Mouse (Mus musculus): ENCODE measurements at regions not wholly inside any gene's neighbourhood (a gene's known extent, or its start where the extent isn't known, plus 50 kb on each side); places are given as distances from the start of the nearest gene placed in this dataset.

DNA sequence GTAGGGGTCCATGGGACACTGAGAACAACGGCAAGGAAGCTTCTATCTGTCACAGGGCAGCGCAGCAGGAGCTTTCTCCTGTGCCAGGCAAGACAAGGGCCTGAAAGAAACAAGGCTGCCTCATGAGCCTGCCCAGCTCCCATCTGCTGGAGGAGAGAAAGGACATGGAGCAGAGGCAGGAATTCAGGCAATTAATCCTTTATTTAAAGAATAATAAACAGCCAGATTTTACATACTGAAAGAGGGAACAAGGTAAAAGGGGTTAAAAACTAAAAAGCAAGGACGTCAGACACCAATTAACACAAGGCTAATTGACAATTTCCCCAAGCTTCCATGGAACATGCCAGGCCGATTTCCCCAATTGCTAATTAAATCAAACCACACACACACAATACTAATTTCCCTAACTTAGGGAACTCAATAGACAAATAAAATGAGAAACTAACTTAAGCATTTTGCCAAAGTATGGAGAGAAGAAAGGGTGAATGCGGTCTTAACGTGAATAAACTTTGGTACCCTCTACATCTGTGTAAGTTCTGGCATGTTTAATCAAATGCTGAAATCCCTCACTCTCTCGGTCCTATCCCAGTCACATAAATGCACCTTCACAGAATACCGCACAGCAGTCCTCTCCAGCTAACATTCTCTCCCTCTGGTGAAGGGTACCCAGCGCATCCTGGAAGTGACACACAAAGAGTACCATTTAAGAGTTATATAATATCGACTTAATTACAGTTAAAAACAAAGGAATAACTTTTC lies 252.7 kb downstream of the Bcl11a start:
- no peaks in the 10 kb centered on the region for H3K4me1 ChIP-seq (replicated peaks)
- 80% methylated on average over 10 of the region's 10 CpGs for WGBS
- H3K27me3 ChIP-seq (replicated peaks) = no peaks in the 10 kb centered on the region
- no peak overlapping the region for H3K27ac ChIP-seq
- no peak overlapping the region for H3K4me3 ChIP-seq (replicated peaks)
- no peak for ATAC-seq
- no peaks in the 10 kb centered on the region for H3K36me3 ChIP-seq
- H3K9ac ChIP-seq = no peak overlapping the region
- no peaks in the 10 kb centered on the region for H3K9me3 ChIP-seq
- no peak overlapping the region for H3K4me2 ChIP-seq (replicated peaks)

DNA sequence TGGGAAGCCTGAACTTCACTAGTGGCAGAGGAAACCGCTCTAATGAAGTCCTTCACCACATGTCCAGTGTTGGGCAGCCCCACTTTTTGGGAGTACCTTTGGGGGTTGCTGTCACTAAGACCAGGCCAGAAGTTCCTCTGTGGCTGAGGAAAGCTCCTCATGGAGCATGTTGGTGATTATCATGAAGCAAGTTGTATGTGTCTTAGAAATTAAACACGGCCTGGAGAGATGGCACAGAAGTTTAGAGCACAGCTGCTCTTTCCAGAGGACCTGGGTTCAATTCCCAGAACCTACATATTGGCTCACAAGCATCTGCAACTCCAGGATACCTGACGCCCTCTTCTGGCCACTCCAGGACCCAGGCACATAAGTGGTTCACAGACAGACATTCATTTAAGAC lies 254.4 kb downstream of the Bcl11a start:
- no peak overlapping the region for H3K4me3 ChIP-seq (replicated peaks)
- no peak overlapping the region for H3K27ac ChIP-seq
- no peaks in the 10 kb centered on the region for H3K27me3 ChIP-seq (replicated peaks)
- H3K4me1 ChIP-seq (replicated peaks) = no peaks in the 10 kb centered on the region
- ATAC-seq = no peak
- H3K9me3 ChIP-seq = no peaks in the 10 kb centered on the region
- WGBS = 86% methylated on average over 3 of the region's 3 CpGs
- H3K4me2 ChIP-seq (replicated peaks) = no peak overlapping the region
- H3K36me3 ChIP-seq = no peaks in the 10 kb centered on the region
- no peak overlapping the region for H3K9ac ChIP-seq

DNA sequence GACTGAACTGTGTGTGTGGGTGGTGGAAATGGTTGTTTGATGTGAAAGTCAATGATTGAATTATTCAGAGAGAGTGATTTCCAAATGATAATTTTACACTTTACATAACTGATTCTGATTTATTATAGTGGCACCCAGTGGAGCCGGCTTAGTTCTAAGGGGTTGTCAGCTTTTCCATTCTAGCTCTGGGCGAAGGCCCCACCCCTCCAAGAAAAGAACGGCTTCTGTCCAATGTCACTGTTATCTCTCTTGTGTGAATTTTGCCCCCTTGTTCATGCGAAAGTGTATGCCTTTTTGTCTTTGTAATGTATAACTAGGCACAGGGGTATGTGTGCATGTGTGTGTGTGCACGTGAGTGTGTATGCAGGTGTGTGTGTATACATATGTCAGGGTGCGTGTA lies 255.3 kb downstream of the Bcl11a start:
- Histone ChIP-seq H3K4me1 (replicated peaks) (no peaks in the 10 kb centered on the region), H3K27ac (no peak overlapping the region), H3K4me2 (replicated peaks) (no peak overlapping the region), H3K36me3 (no peaks in the 10 kb centered on the region), H3K27me3 (replicated peaks) (no peaks in the 10 kb centered on the region), H3K9me3 (no peaks in the 10 kb centered on the region), H3K4me3 (replicated peaks) (no peak overlapping the region), H3K9ac (no peak overlapping the region)
- no peak for ATAC-seq
- 72% methylated on average over 6 of the region's 6 CpGs for WGBS

DNA sequence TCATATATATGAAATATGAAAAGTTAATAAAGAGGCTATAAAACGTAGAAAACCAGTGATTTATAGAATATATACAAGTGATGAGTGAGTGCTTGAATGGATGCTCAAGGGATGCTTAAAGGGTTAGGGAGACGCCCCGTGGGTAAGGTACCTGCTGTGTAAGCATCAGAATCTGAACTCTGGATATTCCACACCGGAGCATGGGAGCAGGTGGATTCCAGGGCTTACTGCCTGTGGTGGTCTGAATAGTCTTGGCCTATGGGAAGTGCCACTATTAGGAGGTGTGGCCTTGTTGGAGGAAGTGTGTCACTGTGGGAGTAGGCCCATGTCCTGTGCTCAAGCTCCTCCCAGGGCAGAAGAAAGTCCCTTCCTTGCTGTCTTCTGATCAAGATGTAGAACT lies 257.4 kb downstream of the Bcl11a start:
- 89% methylated on average over 4 of the region's 4 CpGs for WGBS

DNA sequence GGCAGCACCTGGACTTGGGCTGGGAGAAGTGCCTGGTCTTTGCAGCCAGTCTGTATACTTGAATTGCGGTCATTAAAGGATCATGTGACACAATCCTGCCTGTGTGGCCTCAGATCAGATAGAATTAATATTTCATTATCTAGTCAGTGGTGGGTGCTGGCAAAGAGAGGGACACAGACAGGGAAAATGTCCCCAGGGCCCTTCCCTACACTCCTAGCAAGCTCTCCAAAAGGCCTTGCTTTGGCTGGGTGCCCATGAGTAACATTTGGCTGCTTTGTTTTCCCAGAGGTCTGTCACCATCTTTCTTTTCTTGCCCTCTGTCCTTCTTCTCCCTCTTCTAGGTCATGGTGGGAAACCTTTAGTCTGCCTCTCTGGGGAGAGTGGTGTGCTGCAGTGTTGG lies 260.3 kb downstream of the Bcl11a start:
- ATAC-seq = no peak
- no peak overlapping the region for H3K27ac ChIP-seq

More for the DNA sequence above, 257.4 kb downstream of the Bcl11a start:
- ATAC-seq = no peak
- Histone ChIP-seq H3K4me2 (replicated peaks) (no peak overlapping the region), H3K4me3 (replicated peaks) (no peak overlapping the region), H3K27me3 (replicated peaks) (no peaks in the 10 kb centered on the region), H3K9ac (no peak overlapping the region), H3K36me3 (no peaks in the 10 kb centered on the region), H3K9me3 (no peaks in the 10 kb centered on the region), H3K4me1 (replicated peaks) (no peaks in the 10 kb centered on the region), H3K27ac (no peak overlapping the region)

DNA sequence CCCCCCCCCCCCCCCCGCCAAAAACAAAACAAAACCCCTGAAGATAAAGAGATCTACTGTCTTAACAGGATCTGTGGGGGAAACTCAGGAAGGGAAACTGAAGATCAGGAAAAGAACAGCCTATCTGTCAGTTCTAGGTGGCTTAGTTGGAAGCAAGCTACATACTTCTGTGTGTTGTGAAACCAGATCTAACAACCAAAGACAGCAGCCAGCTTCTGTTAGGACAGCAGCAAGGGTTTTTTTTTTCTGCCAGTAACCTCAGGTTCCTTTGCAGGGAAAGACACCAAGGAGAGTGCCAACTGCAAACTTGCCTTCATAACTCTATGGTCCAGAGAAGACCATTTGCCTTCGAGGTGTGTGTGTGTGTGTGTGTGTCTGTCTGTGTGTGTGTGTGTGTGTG lies 261.2 kb downstream of the Bcl11a start:
- no peak overlapping the region for H3K4me2 ChIP-seq (replicated peaks)
- no peak overlapping the region for H3K27ac ChIP-seq
- H3K4me1 ChIP-seq (replicated peaks) = no peaks in the 10 kb centered on the region
- ATAC-seq = no peak
- H3K36me3 ChIP-seq = no peaks in the 10 kb centered on the region
- 72% methylated on average over 1 of the region's 2 CpGs for WGBS
- no peak overlapping the region for H3K4me3 ChIP-seq (replicated peaks)
- no peaks in the 10 kb centered on the region for H3K9me3 ChIP-seq
- H3K9ac ChIP-seq = no peak overlapping the region
- no peaks in the 10 kb centered on the region for H3K27me3 ChIP-seq (replicated peaks)

More for the DNA sequence above, 260.3 kb downstream of the Bcl11a start:
- H3K36me3 ChIP-seq = no peaks in the 10 kb centered on the region
- H3K4me3 ChIP-seq (replicated peaks) = no peak overlapping the region
- H3K4me1 ChIP-seq (replicated peaks) = no peaks in the 10 kb centered on the region
- WGBS = 78% methylated on average over 1 of the region's 1 CpGs
- no peaks in the 10 kb centered on the region for H3K9me3 ChIP-seq
- H3K27me3 ChIP-seq (replicated peaks) = no peaks in the 10 kb centered on the region
- H3K9ac ChIP-seq = no peak overlapping the region
- H3K4me2 ChIP-seq (replicated peaks) = no peak overlapping the region

DNA sequence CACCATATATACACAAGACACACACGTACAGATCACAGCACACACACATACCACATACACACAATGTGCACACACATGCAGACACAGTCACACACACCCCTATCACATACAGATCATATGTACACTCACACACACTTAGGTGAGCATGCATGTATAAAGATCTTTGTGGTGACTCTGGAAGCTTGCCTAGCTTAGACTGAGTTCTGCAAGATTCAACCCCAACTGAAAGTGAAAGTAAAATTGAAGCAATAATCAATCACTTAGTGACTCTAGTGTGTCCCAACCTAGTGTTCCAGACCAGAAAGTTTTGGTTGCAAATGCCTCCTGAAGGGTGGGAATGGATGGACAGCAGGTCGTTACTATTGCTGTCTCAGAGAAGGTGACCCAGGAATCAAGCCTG lies 262.8 kb downstream of the Bcl11a start:
- whole genome bisulfite sequencing = 71% methylated on average over 2 of the region's 2 CpGs
- no peak overlapping the region for H3K9ac ChIP-seq
- H3K36me3 ChIP-seq = no peaks in the 10 kb centered on the region
- no peaks in the 10 kb centered on the region for H3K9me3 ChIP-seq
- no peak overlapping the region for H3K4me2 ChIP-seq (replicated peaks)
- no peak overlapping the region for H3K27ac ChIP-seq
- ATAC-seq = no peak
- H3K4me3 ChIP-seq (replicated peaks) = no peak overlapping the region
- no peaks in the 10 kb centered on the region for H3K27me3 ChIP-seq (replicated peaks)
- H3K4me1 ChIP-seq (replicated peaks) = no peaks in the 10 kb centered on the region

DNA sequence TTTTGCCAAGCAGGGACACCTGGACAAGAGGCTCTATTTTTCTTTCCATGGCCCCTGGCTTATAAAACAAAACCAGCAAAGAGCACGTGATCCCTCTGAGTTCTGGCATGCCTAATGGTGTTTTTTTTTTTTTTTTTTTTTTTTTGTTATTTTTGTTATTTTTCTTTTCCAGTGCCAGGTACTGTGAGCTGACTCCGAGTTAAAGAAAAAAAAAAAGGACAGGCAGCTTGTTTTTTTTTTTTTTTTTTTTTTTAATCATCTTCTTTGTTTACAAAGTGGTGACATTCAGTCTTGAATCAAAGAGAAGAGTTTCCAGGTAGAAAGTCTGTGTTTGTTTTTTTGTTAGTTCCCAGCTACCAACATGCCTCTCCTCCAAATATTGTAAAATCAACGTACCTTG lies 263.8 kb downstream of the Bcl11a start:
- no peaks in the 10 kb centered on the region for H3K9me3 ChIP-seq
- no peak overlapping the region for H3K27ac ChIP-seq
- H3K4me2 ChIP-seq (replicated peaks) = no peak overlapping the region
- H3K4me3 ChIP-seq (replicated peaks) = no peak overlapping the region
- no peaks in the 10 kb centered on the region for H3K27me3 ChIP-seq (replicated peaks)
- H3K36me3 ChIP-seq = no peaks in the 10 kb centered on the region
- H3K9ac ChIP-seq = no peak overlapping the region
- H3K4me1 ChIP-seq (replicated peaks) = no peaks in the 10 kb centered on the region
- WGBS = 79% methylated on average over 3 of the region's 3 CpGs
- no peak for ATAC-seq

DNA sequence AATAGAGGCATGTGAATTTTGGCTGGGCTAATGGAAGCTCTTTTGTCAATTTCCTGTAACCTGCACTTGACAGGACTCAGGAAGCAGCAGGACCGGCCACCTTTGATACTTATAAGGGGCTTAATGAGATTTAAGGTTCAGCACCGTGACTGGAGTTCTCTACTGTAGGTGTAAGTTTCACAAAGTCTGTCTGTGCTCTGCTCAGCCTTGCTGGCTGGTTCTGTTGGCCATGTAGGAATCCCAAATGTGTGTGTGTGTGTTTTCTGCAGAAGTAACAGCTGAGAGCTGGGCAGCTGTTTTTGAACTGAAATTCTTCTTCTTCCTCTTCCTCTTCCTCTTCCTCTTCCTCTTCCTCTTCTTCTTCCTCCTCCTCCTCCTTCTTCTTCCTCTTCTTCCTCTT lies 264.3 kb downstream of the Bcl11a start:
- no peak for ATAC-seq
- Histone ChIP-seq H3K4me3 (replicated peaks) (no peak overlapping the region), H3K4me2 (replicated peaks) (no peak overlapping the region), H3K36me3 (no peaks in the 10 kb centered on the region), H3K27me3 (replicated peaks) (no peaks in the 10 kb centered on the region), H3K27ac (no peak overlapping the region), H3K9ac (no peak overlapping the region), H3K9me3 (no peaks in the 10 kb centered on the region), H3K4me1 (replicated peaks) (0 out of 2 replicates have a peak, but pooled peaks cover 4% of the 10 kb centered on the region)
- 56% methylated on average over 2 of the region's 2 CpGs for WGBS

DNA sequence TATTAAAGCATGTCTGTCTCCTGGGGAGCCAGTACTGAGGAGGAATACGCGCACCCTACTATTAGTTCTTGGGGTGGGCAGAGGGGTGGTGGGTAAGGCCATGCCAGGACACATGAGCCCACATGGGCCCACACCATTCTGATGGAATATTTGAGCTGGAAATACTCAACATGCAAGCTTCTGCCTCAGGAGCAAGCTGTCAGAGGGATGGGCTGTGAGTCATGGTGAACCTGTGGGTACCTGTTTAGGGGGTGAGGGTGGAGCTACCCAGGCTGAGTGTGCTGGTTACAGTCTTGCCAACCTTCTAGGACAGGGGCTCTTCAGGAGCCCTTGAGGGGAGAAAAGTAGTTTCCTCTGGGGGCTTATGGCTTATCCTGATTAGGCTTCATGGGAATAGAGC lies 264.9 kb downstream of the Bcl11a start:
- WGBS = 95% methylated on average over 2 of the region's 2 CpGs
- H3K36me3 ChIP-seq = no peaks in the 10 kb centered on the region
- H3K27ac ChIP-seq = no peak overlapping the region
- H3K9me3 ChIP-seq = no peaks in the 10 kb centered on the region
- no peak overlapping the region for H3K4me2 ChIP-seq (replicated peaks)
- H3K4me1 ChIP-seq (replicated peaks) = 0 out of 2 replicates have a peak, but pooled peaks cover 5% of the 10 kb centered on the region
- H3K27me3 ChIP-seq (replicated peaks) = no peaks in the 10 kb centered on the region
- ATAC-seq = no peak
- H3K9ac ChIP-seq = no peak overlapping the region
- H3K4me3 ChIP-seq (replicated peaks) = no peak overlapping the region

DNA sequence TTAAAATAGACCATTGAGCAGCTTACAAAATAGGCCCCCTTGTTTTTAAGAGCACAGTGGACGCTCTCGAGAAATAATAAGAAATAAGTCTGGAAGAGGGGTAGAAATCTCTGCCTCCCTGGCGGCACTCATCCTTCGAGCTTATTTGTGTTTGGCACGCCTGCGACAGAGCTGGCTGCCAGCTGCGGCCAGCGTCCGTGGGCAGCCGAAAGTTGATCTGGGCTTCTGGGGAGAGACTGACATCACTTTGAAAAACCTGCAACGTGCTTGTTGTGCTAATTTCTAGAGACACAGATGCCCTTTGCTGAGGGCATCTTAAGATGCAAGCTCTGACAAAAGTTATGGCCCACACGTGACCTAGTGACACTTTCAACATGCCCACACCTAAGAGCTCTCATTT lies 269.4 kb downstream of the Bcl11a start:
- no peaks in the 10 kb centered on the region for H3K27me3 ChIP-seq (replicated peaks)
- no peaks in the 10 kb centered on the region for H3K9me3 ChIP-seq
- H3K4me2 ChIP-seq (replicated peaks) = no peak overlapping the region
- no peak overlapping the region for H3K27ac ChIP-seq
- no peak for ATAC-seq
- 41% methylated on average over 12 of the region's 12 CpGs for WGBS
- H3K36me3 ChIP-seq = no peaks in the 10 kb centered on the region
- H3K4me1 ChIP-seq (replicated peaks) = 0 out of 2 replicates have a peak, but pooled peaks cover 5% of the 10 kb centered on the region
- H3K4me3 ChIP-seq (replicated peaks) = no peak overlapping the region
- H3K9ac ChIP-seq = no peak overlapping the region

DNA sequence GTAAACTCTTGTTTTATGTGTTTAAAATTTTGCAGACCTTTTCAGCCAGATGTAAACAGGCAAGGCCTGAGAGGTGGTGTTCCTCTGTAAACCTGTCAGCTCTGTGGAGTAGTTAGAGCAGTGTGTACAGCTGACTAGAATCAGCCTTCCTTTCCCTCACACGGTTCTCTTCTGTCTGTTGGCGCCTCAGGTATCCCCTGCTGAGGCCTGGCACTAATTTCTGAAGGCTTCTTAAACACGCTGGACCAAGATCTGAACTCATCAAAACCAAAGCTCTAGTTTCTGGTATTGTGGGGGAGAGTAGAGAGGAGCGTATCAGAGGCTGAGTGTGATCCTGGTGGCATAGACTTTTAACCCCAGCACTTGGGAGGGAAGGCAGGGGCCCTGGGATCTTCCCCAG lies 270.9 kb downstream of the Bcl11a start:
- 55% methylated on average over 4 of the region's 4 CpGs for WGBS
- Histone ChIP-seq H3K27me3 (replicated peaks) (no peaks in the 10 kb centered on the region), H3K9ac (no peak overlapping the region), H3K4me2 (replicated peaks) (no peak overlapping the region), H3K36me3 (no peaks in the 10 kb centered on the region), H3K4me3 (replicated peaks) (no peak overlapping the region), H3K27ac (no peak overlapping the region), H3K9me3 (no peaks in the 10 kb centered on the region), H3K4me1 (replicated peaks) (0 out of 2 replicates have a peak, but pooled peaks cover 5% of the 10 kb centered on the region)
- no peak for ATAC-seq

DNA sequence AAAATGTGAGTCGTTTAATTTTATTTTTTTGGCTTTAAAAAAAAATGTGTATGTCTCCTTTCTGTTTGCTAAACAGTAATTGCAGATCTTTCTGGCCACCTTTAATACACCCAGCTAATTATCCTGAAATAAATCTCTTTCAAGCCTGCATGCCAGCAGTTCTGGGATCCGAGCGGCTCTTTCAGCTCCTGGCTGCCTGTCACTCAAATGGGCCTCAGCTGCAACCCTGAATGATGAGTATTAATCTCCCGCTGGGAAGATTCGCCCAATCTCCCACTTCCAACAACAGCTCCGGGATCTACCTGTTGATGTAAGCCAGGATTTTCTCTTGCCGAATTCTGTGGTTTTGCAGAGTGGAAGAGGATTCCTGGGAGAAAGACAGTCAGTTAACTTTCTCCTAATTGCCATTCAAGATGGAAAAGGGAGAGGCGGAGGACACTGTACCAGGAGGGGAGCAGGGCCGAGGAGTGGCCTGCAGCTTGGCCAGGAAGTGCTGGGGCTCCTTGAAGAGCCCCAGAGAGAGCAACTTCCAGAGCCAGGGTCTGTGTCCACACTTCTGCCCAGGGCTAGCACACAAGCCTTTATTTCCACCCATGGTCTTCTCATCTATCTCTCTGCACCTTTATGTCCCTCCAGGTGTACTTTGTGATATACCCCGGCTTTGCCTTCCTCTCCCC lies 272.2 kb downstream of the Bcl11a start:
- H3K4me3 ChIP-seq (replicated peaks) = no peak overlapping the region
- H3K4me2 ChIP-seq (replicated peaks) = no peak overlapping the region
- H3K9me3 ChIP-seq = no peaks in the 10 kb centered on the region
- H3K27ac ChIP-seq = no peak overlapping the region
- H3K36me3 ChIP-seq = no peaks in the 10 kb centered on the region
- no peak for ATAC-seq
- H3K27me3 ChIP-seq (replicated peaks) = no peaks in the 10 kb centered on the region
- 64% methylated on average over 10 of the region's 10 CpGs for WGBS
- H3K4me1 ChIP-seq (replicated peaks) = 0 out of 2 replicates have a peak, but pooled peaks cover 5% of the 10 kb centered on the region
- H3K9ac ChIP-seq = no peak overlapping the region

Measured in intestine, embryonic 15.5 days (tissue).